Mouse (Mus musculus): ENCODE results near the gene Nrros. TPM values are rescaled to one million over a fixed set of nuclear protein-coding genes. Genes with fewer than 3 reads are reported as not detected.

Gene Nrros
- polyA plus RNA-seq (2015; fragmentation: Nextera tagmentation; extraction: Ambion mirVana) = 39.6 and 45.8 TPM in 2 replicates

DNA sequence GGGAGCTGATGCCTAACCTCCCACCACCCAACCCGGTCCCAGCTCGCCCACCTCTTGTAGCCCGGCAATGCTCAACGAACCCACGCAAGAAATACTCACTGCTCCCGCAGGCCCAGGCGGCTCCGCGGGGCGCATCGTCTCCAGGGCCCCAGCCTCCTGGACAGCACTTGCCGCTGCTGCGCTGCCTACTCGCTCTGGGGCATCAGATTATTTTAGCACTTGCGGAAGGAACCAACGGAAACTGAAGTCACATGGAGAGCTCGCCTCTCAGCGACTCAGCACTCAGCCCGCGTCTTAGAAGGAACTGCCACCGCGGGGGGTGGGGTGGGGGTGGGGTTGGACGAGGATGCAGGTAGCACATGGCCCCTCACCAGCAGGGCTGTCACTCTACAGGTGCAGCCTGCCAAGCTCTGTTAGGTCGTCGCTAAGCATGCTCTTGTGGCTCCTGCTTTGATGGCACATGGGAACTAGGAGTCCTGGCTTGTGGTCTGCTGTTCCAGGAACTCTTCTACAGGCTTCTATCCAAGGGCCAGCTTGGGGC is at the start of gene Nrros:
TSS of gene Nrros (minus strand) at position 314 of the 541 bp plus-strand sequence.
- Histone ChIP-seq H3K9me3 (no peaks in the 10 kb centered on the region), H3K4me1 (peaks cover 6% of the 10 kb centered on the region; the same call in 1 of the 2 replicates), H3K9ac (peak within 1 kb of the TSS; percentile 49), H3K4me2 (peak within 1 kb of the TSS; percentile 64), H3K4me3 (peak within 1 kb of the TSS; percentile 44), H3K36me3 (no peaks in the 10 kb centered on the region), H3K27ac (peak within 1 kb of the TSS; percentile 41), H3K27me3 (0 out of 2 replicates have a peak, but pooled peaks cover 5% of the 10 kb centered on the region)
- no peak for ATAC-seq (ENCODE audit: borderline replicate concordance, extremely low read depth, low FRiP score, low TSS enrichment)
- 2% methylated on average over 25 of the region's 25 CpGs for WGBS

DNA sequence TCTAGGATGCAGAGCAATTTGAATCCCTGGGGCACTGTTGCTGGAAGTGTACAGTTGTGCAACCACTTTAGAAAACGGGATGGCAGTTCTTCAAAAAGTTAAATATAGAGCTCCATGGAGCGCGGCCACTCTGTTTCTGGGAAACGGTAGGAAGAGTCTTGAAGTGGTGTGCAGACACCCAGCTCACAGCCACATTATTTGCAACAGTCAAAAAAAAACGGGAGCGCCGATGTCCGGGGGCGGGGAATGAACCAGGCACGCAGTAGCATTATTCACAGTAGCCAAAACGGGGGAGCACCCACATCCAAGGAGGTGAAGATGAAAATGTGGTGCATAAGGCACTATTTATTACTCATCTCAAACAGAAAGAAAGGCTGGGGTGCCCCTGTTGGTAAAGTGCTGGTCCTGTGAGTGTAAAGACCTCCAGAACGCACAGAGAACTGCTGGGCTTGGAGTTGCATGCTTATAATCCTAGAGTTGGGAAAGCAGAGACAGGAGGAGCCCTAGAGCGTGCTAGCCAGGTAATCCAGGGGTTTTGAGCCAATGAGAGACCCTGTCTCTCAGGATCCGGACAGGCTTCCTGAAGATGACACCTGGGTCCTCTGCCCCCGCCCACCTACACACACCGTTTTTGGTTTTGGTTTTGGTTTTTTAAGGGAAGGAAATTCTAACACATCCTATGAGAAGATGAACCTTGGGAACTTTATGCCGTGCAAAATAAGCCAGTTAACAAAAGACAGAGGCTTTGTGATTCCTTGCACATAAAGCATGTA is 49.6 kb upstream of the Nrros start:
- H3K4me1 ChIP-seq = no peaks in the 10 kb centered on the region
- no peak overlapping the region for H3K4me3 ChIP-seq
- H3K9me3 ChIP-seq = 0 out of 2 replicates have a peak, but pooled peaks cover 3% of the 10 kb centered on the region
- no peaks in the 10 kb centered on the region for H3K36me3 ChIP-seq
- no peak for ATAC-seq (ENCODE audit: borderline replicate concordance, extremely low read depth, low FRiP score, low TSS enrichment)
- H3K4me2 ChIP-seq = no peak overlapping the region
- H3K9ac ChIP-seq = no peak overlapping the region
- no peaks in the 10 kb centered on the region for H3K27me3 ChIP-seq
- no peak overlapping the region for H3K27ac ChIP-seq
- WGBS = 70% methylated on average over 17 of the region's 17 CpGs

DNA sequence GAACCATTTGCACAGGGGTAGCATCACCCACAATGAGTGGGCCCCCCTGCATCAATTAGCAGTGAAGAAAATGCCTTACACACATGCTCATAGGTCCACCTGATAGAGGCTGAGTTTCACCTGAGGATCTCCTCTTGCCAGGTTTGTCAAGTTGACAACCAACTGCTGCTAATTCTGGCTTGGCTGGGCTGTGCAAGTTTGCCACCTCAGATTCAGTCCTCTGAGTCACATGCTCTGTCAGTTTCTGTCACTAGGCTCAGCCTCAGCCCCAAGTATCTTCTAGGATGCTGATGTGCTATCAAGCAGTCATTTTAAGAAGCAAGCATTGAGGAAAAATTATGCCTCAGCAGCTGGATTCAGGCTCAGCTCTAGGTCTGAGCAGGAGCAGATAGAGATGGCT is 48.8 kb upstream of the Nrros start:
- no peak overlapping the region for H3K27ac ChIP-seq
- H3K9ac ChIP-seq = no peak overlapping the region
- H3K4me3 ChIP-seq = no peak overlapping the region
- no peaks in the 10 kb centered on the region for H3K36me3 ChIP-seq
- peaks cover 3% of the 10 kb centered on the region; the same call in 1 of the 2 replicates for H3K9me3 ChIP-seq
- no peaks in the 10 kb centered on the region for H3K4me1 ChIP-seq
- no peak overlapping the region for H3K4me2 ChIP-seq
- H3K27me3 ChIP-seq = no peaks in the 10 kb centered on the region
- no peak for ATAC-seq (ENCODE audit: borderline replicate concordance, extremely low read depth, low FRiP score, low TSS enrichment)

DNA sequence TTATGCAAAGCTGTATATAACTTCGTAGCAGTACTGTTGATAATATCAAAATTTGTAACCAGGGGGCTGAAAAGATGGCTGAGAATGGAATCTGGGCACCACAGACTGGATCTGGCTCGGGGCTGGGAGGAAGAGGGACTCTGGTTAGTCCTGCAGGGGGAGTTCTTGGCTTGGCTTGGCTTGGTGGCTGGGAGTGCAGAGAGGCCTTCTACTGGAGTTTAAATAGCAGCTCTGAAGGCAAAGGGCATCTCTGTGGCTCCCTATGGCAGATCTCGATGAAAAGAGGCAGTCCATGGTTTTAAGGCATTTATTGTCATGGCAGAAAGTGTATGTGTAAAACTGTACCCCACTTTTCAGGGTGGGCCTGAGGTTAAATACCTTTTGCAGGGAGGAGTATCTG is 39.5 kb upstream of the Nrros start:
- no peaks in the 10 kb centered on the region for H3K4me1 ChIP-seq
- no peak for ATAC-seq (ENCODE audit: borderline replicate concordance, extremely low read depth, low FRiP score, low TSS enrichment)
- no peaks in the 10 kb centered on the region for H3K36me3 ChIP-seq
- no peaks in the 10 kb centered on the region; the same call in 1 of the 2 replicates for H3K9me3 ChIP-seq
- no peaks in the 10 kb centered on the region for H3K27me3 ChIP-seq
- no peak overlapping the region for H3K9ac ChIP-seq
- H3K27ac ChIP-seq = no peak overlapping the region
- 55% methylated on average over 3 of the region's 3 CpGs for WGBS
- H3K4me2 ChIP-seq = no peak overlapping the region
- no peak overlapping the region for H3K4me3 ChIP-seq

GRCm38 (mm10) chr16:32202681-32203080 is 37.3 kb upstream of the Nrros start:
- WGBS = 80% methylated on average over 6 of the region's 6 CpGs

DNA sequence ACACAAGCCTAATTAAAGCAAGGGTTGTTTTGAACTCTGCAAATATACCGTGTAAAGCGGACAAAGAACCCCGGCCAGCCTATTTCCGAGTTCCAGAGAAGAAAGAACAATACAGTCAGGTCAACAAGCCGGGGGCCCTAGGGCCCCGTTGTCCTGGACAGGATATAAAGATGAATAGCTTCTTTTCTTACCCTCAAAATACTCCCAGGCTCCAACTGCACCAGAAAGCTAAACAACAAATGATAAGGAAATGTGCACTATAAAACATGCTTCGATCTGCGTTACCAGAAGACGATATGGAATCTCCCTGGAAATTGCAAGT is 35.6 kb upstream of the Nrros start:
- Histone ChIP-seq H3K4me2 (peak overlapping the region; percentile 34), H3K9me3 (no peaks in the 10 kb centered on the region), H3K27ac (peak overlapping the region; percentile 85), H3K36me3 (no peaks in the 10 kb centered on the region), H3K9ac (no peak overlapping the region), H3K4me1 (no peaks in the 10 kb centered on the region), H3K4me3 (peak overlapping the region; percentile 33), H3K27me3 (no peaks in the 10 kb centered on the region)
- WGBS = 55% methylated on average over 9 of the region's 9 CpGs
- peak; percentile 39 for ATAC-seq (ENCODE audit: borderline replicate concordance, extremely low read depth, low FRiP score, low TSS enrichment)

More at GRCm38 (mm10) chr16:32202681-32203080, 37.3 kb upstream of the Nrros start:
- Histone ChIP-seq H3K4me3 (no peak overlapping the region), H3K4me1 (no peaks in the 10 kb centered on the region), H3K9ac (no peak overlapping the region), H3K36me3 (no peaks in the 10 kb centered on the region), H3K27ac (no peak overlapping the region), H3K27me3 (no peaks in the 10 kb centered on the region), H3K4me2 (no peak overlapping the region), H3K9me3 (no peaks in the 10 kb centered on the region)
- ATAC-seq (ENCODE audit: borderline replicate concordance, extremely low read depth, low FRiP score, low TSS enrichment) = no peak

DNA sequence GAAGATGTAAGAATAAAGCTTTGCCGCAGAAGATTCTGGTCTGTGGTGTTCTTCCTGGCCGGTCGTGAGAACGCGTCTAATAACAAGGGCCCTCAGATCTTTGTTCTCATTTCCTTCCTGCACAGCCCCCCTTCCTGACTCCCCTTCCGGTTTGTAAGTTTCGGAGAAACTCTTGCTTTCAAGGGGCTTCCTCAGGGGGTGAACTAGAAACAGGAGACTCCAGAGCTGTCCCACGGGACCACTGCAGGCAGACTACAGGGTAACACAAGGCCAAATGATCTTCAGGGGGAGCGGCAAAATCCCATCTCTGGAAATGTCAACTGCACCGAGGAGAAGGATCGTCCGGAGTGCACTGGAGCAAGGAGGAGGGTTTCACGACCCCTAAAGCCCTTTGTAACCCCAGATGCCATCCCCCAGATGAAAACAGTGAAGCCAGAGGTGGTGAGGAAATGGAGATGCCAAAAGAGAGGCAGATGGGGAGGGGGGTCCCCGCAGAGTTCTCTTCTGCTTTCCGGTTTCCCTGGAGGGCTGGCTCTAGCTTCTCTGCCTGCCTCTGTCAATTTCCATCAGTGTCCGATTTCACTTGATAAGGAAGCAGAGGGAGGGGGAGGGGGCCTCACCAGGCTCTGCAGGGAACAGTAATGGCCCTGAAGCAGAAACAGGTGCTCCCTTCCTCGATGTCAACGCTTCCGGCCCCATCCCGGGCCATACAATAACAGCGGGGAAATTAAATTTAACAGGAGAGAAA is 35.0 kb upstream of the Nrros start:
- H3K9ac ChIP-seq = no peak overlapping the region
- no peaks in the 10 kb centered on the region for H3K4me1 ChIP-seq
- no peaks in the 10 kb centered on the region for H3K9me3 ChIP-seq
- peak overlapping the region; percentile 85 for H3K27ac ChIP-seq
- no peaks in the 10 kb centered on the region for H3K27me3 ChIP-seq
- H3K4me3 ChIP-seq = peak overlapping the region; percentile 33
- no peaks in the 10 kb centered on the region for H3K36me3 ChIP-seq
- peak overlapping the region; percentile 34 for H3K4me2 ChIP-seq
- WGBS = 45% methylated on average over 21 of the region's 21 CpGs
- peak; percentile 65 for ATAC-seq (ENCODE audit: borderline replicate concordance, extremely low read depth, low FRiP score, low TSS enrichment)

DNA sequence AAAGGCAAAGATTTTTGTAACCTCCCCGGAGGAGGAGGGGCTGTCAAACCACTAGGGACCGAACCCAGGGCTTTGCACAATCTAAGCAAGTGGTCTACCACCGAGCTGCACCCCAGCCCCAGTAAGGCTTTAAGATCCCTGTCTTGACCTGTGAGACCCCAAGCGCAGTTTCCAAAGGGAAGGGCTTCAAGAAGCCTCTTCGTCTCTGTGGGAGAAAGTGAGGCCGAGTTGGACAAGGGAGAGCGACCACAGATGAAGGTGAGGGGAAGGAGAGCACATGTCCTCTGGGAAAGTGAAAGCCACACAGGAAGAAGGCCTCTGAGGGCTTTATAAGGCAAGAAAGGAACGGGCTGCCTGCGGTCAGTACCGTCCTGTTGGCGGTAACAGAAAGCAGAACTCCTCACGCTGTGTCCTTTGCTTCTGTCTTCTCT is 24.6 kb upstream of the Nrros start:
- ATAC-seq (ENCODE audit: borderline replicate concordance, extremely low read depth, low FRiP score, low TSS enrichment) = no peak
- 59% methylated on average over 12 of the region's 12 CpGs for WGBS
- no peaks in the 10 kb centered on the region for H3K27me3 ChIP-seq

DNA sequence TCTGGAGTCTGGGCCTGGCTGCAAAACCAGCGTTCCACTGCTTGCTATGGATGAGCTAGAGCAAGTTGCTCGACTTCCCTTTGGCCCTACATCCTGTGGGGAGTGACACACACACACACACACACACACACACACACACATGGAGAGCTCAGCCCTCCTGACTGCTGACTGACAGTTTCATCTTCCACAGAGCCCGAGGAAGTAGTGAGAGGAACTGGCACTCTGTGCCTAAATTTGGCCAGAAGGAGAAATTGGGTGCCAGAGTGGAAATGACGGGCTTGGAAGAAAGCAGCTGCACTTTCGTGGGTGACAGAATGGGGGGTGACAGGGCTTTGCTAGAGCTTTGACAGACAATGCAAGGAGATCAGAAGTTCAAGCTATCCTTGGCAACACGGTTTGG is 23.7 kb upstream of the Nrros start:
- H3K27ac ChIP-seq = 0 out of 2 replicates have a peak overlapping the region, but pooled peaks have one; percentile 10
- 36% methylated on average over 6 of the region's 6 CpGs for WGBS
- H3K36me3 ChIP-seq = no peaks in the 10 kb centered on the region
- 0 out of 2 replicates have a peak, but pooled peaks cover 4% of the 10 kb centered on the region for H3K4me1 ChIP-seq
- H3K9ac ChIP-seq = no peak overlapping the region
- H3K4me2 ChIP-seq = no peak overlapping the region
- H3K4me3 ChIP-seq = no peak overlapping the region
- no peaks in the 10 kb centered on the region for H3K27me3 ChIP-seq
- H3K9me3 ChIP-seq = no peaks in the 10 kb centered on the region
- ATAC-seq (ENCODE audit: borderline replicate concordance, extremely low read depth, low FRiP score, low TSS enrichment) = no peak

More for the DNA sequence above, 24.6 kb upstream of the Nrros start:
- no peak overlapping the region for H3K9ac ChIP-seq
- H3K9me3 ChIP-seq = no peaks in the 10 kb centered on the region
- 0 out of 2 replicates have a peak, but pooled peaks cover 4% of the 10 kb centered on the region for H3K4me1 ChIP-seq
- no peaks in the 10 kb centered on the region for H3K36me3 ChIP-seq
- H3K27ac ChIP-seq = no peak overlapping the region
- H3K4me2 ChIP-seq = no peak overlapping the region
- H3K4me3 ChIP-seq = no peak overlapping the region

DNA sequence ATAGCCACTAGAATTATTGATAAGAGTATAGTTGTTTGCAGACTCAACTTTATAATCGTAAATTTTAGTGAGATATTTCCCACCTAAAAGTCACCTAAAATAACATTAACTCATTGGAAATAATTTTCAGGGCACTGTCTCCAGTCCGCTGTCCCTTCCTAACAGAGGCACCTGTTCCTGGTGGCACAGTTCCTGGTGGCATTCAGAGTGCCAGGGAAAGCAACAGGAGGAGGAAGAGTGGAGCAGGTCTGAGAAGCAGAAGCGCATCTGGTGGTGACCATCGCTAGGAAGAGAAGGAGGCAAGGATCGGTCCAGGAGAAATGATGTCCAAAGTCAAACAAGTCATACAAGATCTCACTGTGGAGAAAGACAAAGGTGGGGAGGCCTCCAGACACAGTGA is 20.7 kb upstream of the Nrros start:
- WGBS = 94% methylated on average over 5 of the region's 5 CpGs
- Histone ChIP-seq H3K36me3 (no peaks in the 10 kb centered on the region), H3K9ac (no peak overlapping the region), H3K27ac (no peak overlapping the region), H3K4me3 (no peak overlapping the region), H3K4me1 (0 out of 2 replicates have a peak, but pooled peaks cover 4% of the 10 kb centered on the region), H3K9me3 (no peaks in the 10 kb centered on the region), H3K4me2 (no peak overlapping the region), H3K27me3 (no peaks in the 10 kb centered on the region)
- ATAC-seq (ENCODE audit: borderline replicate concordance, extremely low read depth, low FRiP score, low TSS enrichment) = no peak

DNA sequence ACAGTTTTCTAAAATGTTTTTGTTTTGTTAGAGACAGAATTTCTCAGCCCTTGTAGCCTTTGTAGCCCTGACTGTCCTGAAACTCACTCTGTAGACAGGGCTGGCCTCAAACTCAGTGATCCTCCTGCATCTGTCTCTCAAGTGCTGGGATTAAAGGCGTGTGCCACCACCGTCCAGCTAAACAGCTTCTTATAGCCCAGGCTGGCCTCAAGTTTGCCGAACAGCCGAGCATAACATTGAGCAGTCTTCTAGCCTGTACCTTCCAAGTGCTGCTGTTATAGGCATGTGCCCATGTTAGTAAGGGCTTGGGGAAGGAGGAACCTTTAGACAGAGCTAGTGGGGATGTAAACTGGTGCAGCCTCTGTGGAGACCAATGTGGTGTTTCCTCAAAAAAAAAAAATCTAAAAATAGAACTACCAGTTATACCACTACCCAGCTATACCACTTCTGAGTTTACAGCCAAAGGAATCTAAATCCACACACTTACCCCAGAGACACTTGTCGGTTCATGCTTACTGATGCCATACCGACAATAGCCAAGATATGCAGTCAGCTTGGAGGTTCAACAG is 14.0 kb upstream of the Nrros start, which contains the start of gene Bex6:
TSS of gene Bex6 (plus strand) at position 491 of the 569 bp plus-strand sequence.
- Histone ChIP-seq H3K4me1 (0 out of 2 replicates have a peak, but pooled peaks cover 4% of the 10 kb centered on the region), H3K27ac (no peak within 1 kb of the TSS), H3K9me3 (no peaks in the 10 kb centered on the region), H3K27me3 (no peaks in the 10 kb centered on the region), H3K4me3 (no peak within 1 kb of the TSS), H3K36me3 (no peaks in the 10 kb centered on the region), H3K4me2 (no peak within 1 kb of the TSS), H3K9ac (no peak within 1 kb of the TSS)
- WGBS = 77% methylated on average over 6 of the region's 6 CpGs
- no peak for ATAC-seq (ENCODE audit: borderline replicate concordance, extremely low read depth, low FRiP score, low TSS enrichment)
